Mouse (Mus musculus): ENCODE results near the gene BC024978.
A peak's percentile ranks its signal among the peaks of the same experiment; 100 is the strongest.

Gene BC024978

DNA sequence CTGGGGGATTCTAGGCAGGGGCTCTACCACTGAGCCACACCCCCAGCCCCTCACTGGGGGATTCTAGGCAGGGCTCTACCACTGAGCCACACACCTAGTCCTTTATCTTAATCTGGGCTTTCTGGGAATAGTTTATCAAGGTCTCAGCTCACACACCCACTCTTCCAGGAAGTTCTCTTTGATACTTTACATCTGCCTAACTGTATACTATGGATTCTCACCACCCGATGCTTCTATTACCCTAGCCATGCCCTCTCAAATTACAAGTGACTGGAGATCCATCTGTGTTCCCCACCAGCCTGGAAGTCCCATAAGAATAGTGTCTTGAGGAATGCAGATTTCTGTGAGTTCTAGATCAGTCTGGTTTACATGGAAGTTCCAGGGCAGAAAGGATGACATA lies 27.0 kb downstream of the BC024978 start:
- DNase-seq (ENCODE audit: low spot score in 2 of 2) = no peak

DNA sequence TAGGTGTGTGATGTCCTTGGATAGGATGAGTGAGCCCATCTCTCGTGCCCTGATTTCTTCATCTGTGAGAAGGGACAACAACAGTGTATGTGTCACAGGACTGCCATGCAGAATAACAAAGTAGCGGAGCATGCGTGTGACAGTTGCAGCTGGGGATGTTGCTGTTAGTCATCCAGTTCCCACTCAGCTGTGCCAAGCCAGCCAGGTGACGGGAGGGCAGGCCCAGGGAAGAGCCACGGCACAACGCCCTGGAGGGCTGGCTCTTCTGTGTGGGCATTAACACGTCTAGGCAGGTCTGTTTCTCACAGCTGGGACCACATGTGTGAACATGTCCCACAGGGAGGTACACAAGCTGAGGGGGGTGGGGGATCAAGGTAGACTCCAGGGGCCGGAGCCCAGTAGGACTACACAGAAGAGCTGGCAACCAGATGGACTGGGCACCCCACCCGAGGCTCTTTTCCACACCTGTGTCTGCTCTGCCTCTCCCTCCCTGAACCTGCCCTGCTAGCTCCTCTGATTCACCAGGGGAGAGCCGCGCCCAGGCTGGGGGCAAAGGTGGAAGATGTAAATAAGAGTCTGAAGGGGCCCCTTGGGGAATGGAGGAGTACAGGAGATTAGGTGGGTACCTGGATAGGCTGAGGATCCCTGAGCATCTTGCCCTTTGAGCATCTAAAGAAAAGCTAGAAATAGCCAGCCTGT lies 29.4 kb downstream of the BC024978 start:
- DNase-seq (ENCODE audit: low spot score in 2 of 2) = peak in 1 of 2 experiments; percentile 55

DNA sequence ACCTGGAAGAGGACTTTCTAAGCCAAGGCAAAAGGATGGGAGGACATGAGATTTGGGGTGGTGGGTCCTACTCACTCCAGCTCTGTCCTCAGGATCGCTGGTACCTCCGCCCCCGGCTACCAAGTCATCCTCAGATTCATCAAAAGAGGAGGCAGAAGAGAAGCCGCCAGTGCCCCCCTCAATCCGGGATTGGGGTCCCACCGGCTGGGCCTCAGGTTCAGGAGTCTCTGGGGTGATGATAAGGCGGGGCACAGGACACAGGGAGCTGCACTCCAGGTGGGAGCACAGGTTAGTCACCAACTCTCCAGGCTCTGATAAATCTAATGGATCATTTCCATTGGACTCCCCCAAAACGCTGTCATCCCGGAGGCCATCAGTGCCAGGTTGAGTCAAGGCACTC lies 31.7 kb downstream of the BC024978 start:
- DNase-seq (ENCODE audit: low spot score in 2 of 2) = peak in 1 of 2 experiments; percentile 60

DNA sequence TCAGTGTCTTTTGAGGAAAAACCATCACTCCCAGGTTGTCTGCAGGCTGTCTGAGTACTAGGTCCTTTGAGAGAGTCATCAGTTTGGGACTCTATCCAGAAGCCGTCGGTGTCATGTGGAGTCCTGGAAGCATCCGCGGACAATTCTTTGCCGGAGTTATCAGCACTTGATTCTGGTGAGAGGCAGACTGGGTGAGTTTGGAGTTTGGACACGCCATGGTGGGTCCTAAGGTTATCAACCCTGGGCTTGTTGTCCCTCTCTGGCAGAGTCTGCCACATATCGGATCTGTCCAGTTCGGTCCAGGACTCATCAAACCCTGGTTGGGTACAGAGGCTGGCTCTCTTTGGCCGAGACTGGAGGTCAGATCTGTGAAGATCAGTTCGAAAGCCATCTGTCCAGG lies 32.1 kb downstream of the BC024978 start:
- no peak for DNase-seq (ENCODE audit: low spot score in 2 of 2)

DNA sequence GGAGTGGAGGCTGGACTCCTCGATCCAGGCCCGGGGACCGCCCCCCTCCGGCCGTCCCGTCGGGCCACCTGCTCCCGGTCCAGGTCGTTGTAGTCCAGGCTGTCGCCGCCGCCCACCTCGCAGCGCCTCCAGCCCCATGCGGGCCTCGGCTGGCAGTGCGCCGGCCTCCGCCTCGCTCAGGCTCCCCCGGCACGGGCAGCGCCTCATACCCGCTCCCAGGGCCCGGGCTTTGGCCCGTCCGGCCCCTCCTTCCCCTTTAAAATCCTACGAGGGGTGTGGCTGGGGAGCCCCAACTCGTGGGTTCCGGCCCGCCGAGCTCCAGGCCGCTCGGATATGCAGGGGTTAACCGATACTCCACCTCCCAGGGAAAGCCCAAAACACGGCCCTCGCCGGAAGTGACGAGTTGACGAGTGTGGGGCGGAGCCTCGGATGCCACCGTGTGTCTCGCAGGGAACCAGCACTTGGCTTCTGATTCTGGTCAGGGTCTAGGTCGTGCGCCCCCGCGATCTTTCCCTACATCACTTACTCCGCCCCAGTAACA lies 32.8 kb downstream of the BC024978 start, which contains the start of gene Itpkc:
Gene Itpkc, minus strand, starts transcription at position 381 of the 541 bp plus-strand sequence.
- peak; percentile 86 to 93 for DNase-seq (ENCODE audit: low spot score in 2 of 2)

DNA sequence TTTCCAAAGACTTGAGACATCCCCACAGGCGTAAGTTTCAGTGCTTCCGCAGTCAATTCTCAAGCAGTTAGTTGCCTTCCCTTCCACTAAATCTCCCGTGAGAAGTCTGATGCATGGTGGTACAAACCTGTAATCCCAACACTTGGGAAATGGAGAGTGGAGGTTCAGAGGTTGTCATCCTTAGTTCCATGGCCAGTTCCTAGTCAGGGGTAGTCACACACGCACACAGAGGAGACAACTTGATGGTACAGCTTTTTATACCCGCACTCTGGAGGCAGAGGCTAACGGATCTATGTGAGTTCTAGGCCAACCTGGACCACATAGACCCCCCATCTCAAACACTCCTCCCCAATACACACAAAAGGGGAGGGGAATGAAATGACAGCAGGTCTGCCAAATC lies 33.3 kb downstream of the BC024978 start:
- peak in 1 of 2 experiments; percentile 59 for DNase-seq (ENCODE audit: low spot score in 2 of 2)

DNA sequence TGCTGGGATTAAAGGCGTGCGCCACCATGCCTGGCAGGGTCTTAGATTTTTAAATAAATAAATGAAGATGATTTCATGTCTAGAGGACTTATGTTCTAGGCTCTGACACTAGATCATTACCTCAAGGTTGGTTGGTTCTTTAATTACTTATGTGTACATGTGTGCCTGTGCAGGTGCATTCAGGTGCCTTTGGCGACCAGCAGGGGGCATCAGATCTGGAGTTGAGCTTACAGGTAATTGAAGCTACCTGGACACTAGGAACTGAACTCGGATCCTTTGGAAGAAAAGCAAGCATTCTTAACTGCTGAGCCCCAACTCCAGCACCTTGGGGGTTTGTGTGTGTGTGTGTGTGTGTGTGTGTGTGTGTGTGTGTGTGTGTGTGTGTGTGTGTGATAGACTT lies 35.2 kb downstream of the BC024978 start:
- DNase-seq (ENCODE audit: low spot score in 2 of 2) = no peak

DNA sequence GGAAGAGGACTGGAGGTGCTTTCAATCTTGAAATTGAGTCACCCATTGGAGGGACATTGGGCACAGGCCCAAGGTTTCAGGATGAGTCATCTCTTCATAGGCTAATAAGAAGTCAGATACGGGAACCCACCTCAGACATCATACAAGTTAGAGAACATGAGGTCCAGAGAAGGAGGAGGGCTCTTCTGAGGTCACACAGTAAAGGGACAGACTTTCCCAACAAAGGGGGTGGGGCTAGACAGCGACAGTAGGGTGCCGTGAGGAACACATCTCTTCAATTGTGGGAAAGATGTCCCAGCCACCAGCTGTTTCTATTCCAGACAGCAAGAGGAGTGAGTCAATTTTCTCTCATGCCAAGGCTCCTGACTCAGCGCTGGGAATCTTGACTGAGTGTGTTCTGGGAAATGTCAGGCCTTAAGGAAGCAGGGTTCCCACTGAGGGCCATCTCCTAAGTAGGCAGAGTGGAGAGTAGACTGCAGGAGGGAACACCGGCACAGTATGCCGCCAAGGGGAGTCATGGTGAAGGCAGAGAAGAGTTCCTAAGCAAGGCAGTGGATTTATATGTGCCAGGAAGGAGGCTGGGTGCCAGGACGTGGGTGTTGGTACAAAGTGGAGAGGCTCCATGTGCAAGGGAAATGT lies 36.2 kb downstream of the BC024978 start:
- peak in 1 of 2 experiments; percentile 51 for DNase-seq (ENCODE audit: low spot score in 2 of 2)

DNA sequence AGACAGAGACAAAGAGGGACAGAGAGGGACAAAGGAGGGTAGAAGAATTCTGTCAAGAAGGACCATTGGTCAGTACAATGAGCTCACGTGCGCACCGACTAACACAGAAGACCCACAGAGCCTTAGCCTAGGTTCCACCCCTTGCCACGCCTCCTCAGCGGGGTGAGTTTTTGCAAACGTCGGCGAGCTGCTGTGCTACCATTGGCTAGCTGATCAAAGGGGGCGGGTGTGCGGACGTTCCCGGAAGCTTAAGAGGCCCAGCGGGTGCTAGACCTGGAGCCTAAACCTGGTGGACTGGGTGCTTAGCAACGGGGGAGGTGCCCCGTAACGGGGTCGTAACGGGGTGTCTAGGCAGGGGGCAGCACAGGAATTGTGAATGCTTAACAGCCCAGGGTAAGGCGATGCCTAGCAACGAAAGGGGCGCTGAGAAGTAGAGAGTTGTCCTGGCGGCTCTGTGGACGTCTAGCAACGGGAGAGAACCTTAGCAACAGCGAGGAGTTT lies 37.2 kb downstream of the BC024978 start, which contains the start of gene Coq8b:
Gene Coq8b, plus strand, starts transcription at position 243 of the 501 bp plus-strand sequence.
- peak; percentile 91 to 94 for DNase-seq (ENCODE audit: low spot score in 2 of 2)

DNA sequence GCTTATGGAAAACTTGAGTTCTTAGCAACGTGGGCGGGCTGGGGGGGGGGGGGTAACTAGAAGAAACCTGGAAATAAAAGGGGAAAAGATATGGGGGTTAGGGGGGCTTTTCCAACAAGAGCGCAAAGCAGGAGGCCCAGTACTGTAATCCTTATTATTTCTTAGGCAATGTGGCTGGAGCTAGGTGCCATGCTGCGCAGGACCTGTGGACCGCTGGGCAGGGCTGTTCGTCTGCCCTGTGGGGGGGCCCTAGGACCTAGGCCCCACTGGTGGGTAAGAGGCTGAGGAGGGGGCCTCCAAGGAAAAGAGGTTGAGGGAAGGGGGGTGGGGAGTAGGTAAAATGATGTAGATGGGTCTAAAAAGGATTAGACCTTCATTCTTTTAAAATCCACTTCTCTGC lies 37.7 kb downstream of the BC024978 start:
- peak in 1 of 2 experiments; percentile 59 for DNase-seq (ENCODE audit: low spot score in 2 of 2)

DNA sequence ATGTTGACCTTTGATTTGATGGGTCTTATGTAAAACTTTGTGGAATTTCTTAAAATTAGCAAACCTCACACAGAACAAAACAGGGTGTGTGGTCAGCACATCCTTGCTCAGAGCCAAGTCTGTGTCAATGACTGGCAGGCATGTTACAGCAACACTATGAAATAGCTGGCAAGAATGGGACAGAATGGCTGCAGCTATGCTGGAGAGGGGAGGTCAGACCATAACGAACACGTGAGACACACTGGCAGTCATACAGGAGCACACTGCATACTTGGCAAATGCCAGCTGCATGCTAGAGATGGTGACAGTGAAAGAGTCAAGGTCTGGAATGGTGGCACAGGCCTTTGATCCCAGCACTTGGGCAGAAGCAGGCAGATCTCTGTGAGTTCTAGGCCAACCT lies 40.1 kb downstream of the BC024978 start:
- no peak for DNase-seq (ENCODE audit: low spot score in 2 of 2)

DNA sequence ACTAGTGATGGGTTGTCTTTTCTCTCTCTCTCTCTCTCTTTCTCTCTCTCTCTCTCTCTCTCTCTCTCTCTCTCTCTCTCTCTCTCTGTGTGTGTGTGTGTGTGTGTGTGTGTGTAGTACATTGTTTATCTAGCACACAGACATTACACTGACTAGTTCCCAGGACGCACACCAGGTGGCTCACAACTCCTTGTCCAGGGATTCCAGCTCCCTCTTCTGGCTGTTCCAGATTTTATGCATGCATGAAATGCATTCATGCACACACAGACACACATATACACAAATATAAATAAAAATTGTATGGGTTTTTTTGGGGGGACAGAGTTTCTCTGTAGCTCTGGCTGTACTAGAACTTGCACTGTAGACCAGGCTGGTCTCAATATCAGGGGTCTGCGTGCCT lies 41.9 kb downstream of the BC024978 start:
- no peak for DNase-seq (ENCODE audit: low spot score in 2 of 2)

DNA sequence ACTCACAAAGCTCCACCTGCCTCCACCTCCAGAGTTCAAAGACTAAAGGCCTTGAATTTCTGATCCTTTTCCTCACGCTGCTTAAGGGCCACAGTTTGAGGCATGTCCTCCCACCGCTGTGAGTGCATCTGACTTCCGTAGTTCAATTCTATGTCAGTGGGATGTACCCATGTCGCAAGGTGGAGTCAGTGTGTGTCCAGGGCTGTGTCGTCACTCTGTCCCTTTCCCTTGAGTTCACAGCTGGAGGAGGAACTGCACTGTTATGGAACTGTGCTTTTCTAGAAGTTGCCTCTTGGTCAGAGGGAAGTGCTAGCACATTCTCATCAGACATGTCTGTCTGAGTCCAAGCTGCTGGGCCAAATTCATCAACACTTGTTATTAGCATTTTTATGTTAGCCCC lies 43.0 kb downstream of the BC024978 start:
- peak in 1 of 2 experiments; percentile 54 for DNase-seq (ENCODE audit: low spot score in 2 of 2)

DNA sequence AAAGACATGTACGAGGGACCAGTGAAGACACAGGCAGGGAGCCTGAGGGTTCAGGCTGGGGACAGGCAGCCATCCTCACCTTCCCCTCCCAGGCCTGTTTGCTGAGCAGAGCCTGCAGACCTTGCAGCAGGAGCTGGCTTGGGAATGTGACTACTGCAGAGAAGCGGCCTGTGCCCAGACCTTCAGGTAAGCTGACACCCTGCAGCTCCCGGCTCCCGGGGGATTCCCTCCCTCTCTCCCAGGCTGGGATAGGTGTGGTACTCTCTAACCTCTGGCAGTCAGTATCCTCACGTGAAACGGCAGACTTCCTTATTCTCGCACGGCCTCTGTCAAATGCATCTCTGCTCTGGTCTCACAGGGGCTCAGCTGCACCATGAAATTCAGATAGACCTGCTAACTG lies 47.6 kb downstream of the BC024978 start:
- no peak for DNase-seq (ENCODE audit: low spot score in 2 of 2)

DNA sequence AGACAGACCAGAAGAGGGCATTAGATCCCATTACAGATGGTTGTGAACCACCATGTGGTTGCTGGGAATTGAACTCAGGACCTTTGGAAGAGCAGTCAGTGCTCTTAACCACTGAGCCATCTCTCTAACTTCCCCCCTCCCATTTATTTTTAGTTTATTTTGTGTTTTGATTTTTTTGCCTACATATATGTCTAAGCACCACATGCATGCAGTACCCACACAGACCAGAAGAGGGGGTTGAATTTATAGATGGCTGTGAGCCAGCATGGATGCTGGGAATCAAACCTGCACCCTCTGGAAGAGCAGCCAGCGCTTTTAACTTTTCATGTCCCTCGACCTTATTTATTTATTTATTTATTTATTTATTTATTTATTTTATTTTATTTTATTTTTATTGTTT lies 48.5 kb downstream of the BC024978 start:
- DNase-seq (ENCODE audit: low spot score in 2 of 2) = peak in 1 of 2 experiments; percentile 40

DNA sequence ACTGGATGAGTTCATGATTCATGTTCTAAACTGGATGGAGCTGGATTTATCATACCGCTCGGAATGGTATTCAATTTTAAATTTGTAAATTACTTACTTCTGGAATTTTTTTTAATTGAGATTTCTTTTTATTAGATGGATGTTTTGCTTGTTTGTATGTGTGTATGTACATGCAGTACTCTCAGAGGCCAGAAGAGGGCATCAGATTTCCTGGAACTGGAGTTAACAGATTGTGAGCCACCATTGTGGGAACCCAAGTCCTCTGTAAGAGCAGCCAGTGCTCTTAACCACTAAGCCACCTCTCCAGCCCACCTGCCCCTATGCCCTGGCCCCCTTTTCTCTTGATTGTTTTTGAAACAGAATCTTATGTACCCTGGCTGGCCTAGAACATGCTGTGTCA lies 53.6 kb downstream of the BC024978 start:
- no peak for DNase-seq (ENCODE audit: low spot score in 2 of 2)

DNA sequence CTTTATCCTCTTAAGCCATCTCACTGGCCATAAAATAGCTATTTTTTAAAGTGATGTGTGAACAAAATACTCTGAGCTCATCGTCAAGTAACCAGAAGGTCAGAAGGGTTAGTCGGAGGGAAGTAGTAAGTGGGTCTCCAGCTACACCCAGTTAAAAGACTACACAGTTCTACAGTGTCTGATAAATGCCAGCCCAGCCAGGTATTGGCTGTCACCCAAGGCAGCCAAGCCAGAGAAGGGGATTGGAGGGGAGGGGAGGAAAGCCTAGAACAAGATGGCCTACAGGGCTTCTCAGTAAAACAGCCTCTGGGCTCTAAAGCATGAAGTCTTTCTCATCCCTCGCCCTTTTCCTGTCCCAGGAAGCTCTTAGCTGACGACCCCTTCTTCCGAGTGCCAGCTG lies 54.3 kb downstream of the BC024978 start:
- DNase-seq (ENCODE audit: low spot score in 2 of 2) = no peak

DNA sequence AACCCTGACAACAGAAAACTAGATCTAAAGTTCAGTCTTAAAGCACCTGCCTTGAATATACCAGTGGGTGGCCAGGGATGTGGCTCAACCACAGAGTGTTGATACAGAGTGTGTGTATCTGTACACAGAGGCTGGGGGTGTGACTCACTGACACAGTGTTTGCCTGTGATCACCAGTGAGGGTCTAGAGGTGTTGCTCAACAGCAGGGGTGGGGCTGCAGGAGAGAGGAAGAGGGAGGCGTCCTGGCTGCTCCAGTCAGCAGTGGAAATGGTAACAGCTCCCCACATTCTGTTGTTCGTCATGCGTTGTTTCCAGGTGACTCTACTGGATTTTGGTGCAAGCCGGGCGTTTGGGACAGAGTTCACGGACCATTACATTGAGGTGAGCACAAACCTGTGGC lies 56.4 kb downstream of the BC024978 start:
- no peak for DNase-seq (ENCODE audit: low spot score in 2 of 2)

DNA sequence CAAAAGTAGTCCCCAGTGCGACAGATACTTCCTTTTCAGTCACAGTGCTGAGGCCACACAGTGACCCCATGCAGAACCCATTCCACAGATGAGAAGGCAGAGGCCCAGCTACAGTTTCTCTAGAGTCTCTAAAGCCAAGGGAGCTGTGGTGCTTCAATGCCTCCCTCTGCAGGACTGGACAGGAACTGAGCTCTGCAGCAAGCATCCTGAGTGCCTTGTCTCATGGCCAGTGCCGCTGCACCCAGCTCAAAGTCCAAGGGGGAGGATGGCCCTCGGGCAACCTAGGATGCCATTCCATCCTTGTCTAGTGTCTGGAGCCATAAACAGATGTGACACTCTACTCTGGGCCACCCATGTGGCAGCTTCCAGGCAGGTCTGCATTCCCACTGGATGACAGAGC lies 60.1 kb downstream of the BC024978 start:
- no peak for DNase-seq (ENCODE audit: low spot score in 2 of 2)

DNA sequence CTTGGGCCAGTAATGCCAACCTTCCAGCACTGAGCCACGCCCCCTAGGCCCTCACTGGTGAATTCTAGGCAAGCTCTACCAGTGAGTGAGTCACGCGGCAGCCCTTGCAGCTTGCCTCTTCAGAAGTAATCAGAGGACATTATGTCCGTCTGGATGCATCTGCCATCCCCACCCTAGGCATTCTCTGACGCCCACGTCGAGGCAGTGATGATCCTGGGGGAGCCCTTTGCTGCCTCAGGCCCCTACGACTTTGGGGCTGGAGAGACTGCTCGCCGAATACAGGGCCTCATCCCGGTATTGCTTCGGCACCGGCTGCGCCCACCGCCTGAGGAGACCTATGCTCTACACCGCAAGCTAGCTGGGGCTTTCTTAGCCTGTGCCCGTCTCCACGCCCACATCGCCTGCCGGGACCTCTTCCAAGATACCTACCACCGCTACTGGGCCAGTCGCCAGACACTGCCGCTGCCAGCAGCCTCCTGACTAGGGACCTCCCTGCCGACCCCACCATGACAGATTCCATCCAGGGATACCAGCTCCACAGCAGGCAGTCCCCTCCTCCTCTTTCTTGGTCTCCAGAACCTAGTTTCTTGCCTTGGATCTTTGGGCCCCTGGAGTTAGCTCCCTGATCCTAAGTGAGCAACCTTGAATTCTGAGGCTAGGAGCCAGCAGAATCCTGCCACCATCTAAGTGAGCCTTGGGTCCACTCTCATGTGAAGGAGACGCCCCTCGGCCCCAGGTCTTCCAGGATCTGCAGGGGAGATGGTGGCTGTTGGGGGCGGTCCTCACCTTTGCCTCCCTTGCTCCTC lies 61.7 kb downstream of the BC024978 start:
- DNase-seq (ENCODE audit: low spot score in 2 of 2) = peak in 1 of 2 experiments; percentile 42

DNA sequence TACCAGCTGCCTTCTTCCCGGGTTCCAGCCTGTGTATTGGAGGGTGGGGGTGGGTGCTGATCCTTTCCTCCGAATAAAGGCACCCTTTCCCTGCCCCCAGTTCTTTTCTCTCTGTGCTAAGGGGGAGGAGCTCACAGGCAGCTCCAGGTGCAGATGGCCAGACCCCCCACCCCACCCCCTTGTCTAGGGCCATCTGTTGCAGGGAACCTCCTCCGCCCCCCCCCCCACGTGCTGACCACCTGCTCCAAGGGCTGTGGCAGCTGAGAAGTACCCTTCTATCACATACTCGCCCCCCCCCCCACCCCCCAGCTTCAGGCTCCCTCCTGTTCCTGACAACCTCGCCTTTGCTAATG lies 62.2 kb downstream of the BC024978 start:
- no peak for DNase-seq (ENCODE audit: low spot score in 2 of 2)
